Mouse (Mus musculus): ENCODE results near the gene Gm49321. TPM values are rescaled to one million over a fixed set of nuclear protein-coding genes. Genes with fewer than 3 reads are reported as not detected.

Gene Gm49321
- total and polyA plus RNA-seq, 2 experiments = not detected

- no peak for TF ChIP-seq CTCF (IDR thresholded peaks at IDR 0.05; ENCODE audit: low read depth, low read length)
- no peak for TF ChIP-seq POLR2A (IDR thresholded peaks at IDR 0.05; ENCODE audit: extremely low read depth, insufficient read depth, low read length)
Measured at GRCm38 (mm10) chr12:73895674-73896073, 41.8 kb upstream of the Gm49321 start.

GRCm38 (mm10) chr12:73896471-73896870 lies 41.0 kb upstream of the Gm49321 start:
- TF ChIP-seq POLR2A (IDR thresholded peaks at IDR 0.05; ENCODE audit: extremely low read depth, insufficient read depth, low read length) = no peak
- TF ChIP-seq CTCF (IDR thresholded peaks at IDR 0.05; ENCODE audit: low read depth, low read length) = no peak
- H3K79me2 ChIP-seq (ENCODE audit: control insufficient read depth, insufficient read depth, low read length) = no peaks in the 10 kb centered on the region
- no peaks in the 10 kb centered on the region for H3K36me3 ChIP-seq (ENCODE audit: control insufficient read depth, insufficient read depth, low read length)
- 71% methylated on average over 3 of the region's 3 CpGs for whole genome bisulfite sequencing
- no peak overlapping the region for H3K27ac ChIP-seq (replicated peaks; ENCODE audit: insufficient read depth, low read depth, low read length)
- H3K9ac ChIP-seq (ENCODE audit: low read depth, low read length) = no peak overlapping the region
- no peaks in the 10 kb centered on the region for H3K27me3 ChIP-seq (ENCODE audit: control insufficient read depth, insufficient read depth, low read length)
- H3K4me1 ChIP-seq (ENCODE audit: control insufficient read depth, insufficient read depth, low read length) = no peaks in the 10 kb centered on the region
- no peak for DNase-seq (ENCODE audit: extremely low read depth, low read depth, low spot score)
- no peak overlapping the region for H3K4me3 ChIP-seq (ENCODE audit: insufficient read depth, low read depth, low read length)

More at GRCm38 (mm10) chr12:73895674-73896073, 41.8 kb upstream of the Gm49321 start:
- H3K36me3 ChIP-seq (ENCODE audit: control insufficient read depth, insufficient read depth, low read length) = no peaks in the 10 kb centered on the region
- H3K4me3 ChIP-seq (ENCODE audit: insufficient read depth, low read depth, low read length) = no peak overlapping the region
- WGBS = 96% methylated on average over 2 of the region's 2 CpGs
- no peaks in the 10 kb centered on the region for H3K27me3 ChIP-seq (ENCODE audit: control insufficient read depth, insufficient read depth, low read length)
- DNase-seq (ENCODE audit: extremely low read depth, low read depth, low spot score) = no peak
- H3K4me1 ChIP-seq (ENCODE audit: control insufficient read depth, insufficient read depth, low read length) = no peaks in the 10 kb centered on the region
- no peaks in the 10 kb centered on the region for H3K79me2 ChIP-seq (ENCODE audit: control insufficient read depth, insufficient read depth, low read length)
- H3K9ac ChIP-seq (ENCODE audit: low read depth, low read length) = no peak overlapping the region
- no peak overlapping the region for H3K27ac ChIP-seq (replicated peaks; ENCODE audit: insufficient read depth, low read depth, low read length)

GRCm38 (mm10) chr12:73898281-73898680 lies 39.2 kb upstream of the Gm49321 start:
- 38% methylated on average over 2 of the region's 2 CpGs for WGBS
- TF ChIP-seq POLR2A (IDR thresholded peaks at IDR 0.05; ENCODE audit: extremely low read depth, insufficient read depth, low read length) (no peak), CTCF (IDR thresholded peaks at IDR 0.05; ENCODE audit: low read depth, low read length) (no peak)

GRCm38 (mm10) chr12:73904133-73904934 lies 33.1 kb upstream of the Gm49321 start:
- WGBS = 74% methylated on average over 5 of the region's 5 CpGs
- peaks cover 7% of the 10 kb centered on the region for H3K79me2 ChIP-seq (ENCODE audit: control insufficient read depth, insufficient read depth, low read length)
- TF ChIP-seq POLR2A (IDR thresholded peaks at IDR 0.05; ENCODE audit: extremely low read depth, insufficient read depth, low read length) (no peak), CTCF (IDR thresholded peaks at IDR 0.05; ENCODE audit: low read depth, low read length) (no peak)
- no peak overlapping the region for H3K27ac ChIP-seq (replicated peaks; ENCODE audit: insufficient read depth, low read depth, low read length)
- no peak for DNase-seq (ENCODE audit: extremely low read depth, low read depth, low spot score)
- H3K36me3 ChIP-seq (ENCODE audit: control insufficient read depth, insufficient read depth, low read length) = no peaks in the 10 kb centered on the region
- no peak overlapping the region for H3K9ac ChIP-seq (ENCODE audit: low read depth, low read length)
- no peaks in the 10 kb centered on the region for H3K27me3 ChIP-seq (ENCODE audit: control insufficient read depth, insufficient read depth, low read length)
- peaks cover 6% of the 10 kb centered on the region; the same call in 1 of the 2 replicates for H3K4me1 ChIP-seq (ENCODE audit: control insufficient read depth, insufficient read depth, low read length)
- H3K4me3 ChIP-seq (ENCODE audit: insufficient read depth, low read depth, low read length) = no peak overlapping the region

More at GRCm38 (mm10) chr12:73898281-73898680, 39.2 kb upstream of the Gm49321 start:
- H3K36me3 ChIP-seq (ENCODE audit: control insufficient read depth, insufficient read depth, low read length) = no peaks in the 10 kb centered on the region
- H3K27me3 ChIP-seq (ENCODE audit: control insufficient read depth, insufficient read depth, low read length) = no peaks in the 10 kb centered on the region
- no peak overlapping the region for H3K4me3 ChIP-seq (ENCODE audit: insufficient read depth, low read depth, low read length)
- no peaks in the 10 kb centered on the region for H3K4me1 ChIP-seq (ENCODE audit: control insufficient read depth, insufficient read depth, low read length)
- DNase-seq (ENCODE audit: extremely low read depth, low read depth, low spot score) = no peak
- H3K79me2 ChIP-seq (ENCODE audit: control insufficient read depth, insufficient read depth, low read length) = no peaks in the 10 kb centered on the region
- no peak overlapping the region for H3K9ac ChIP-seq (ENCODE audit: low read depth, low read length)
- H3K27ac ChIP-seq (replicated peaks; ENCODE audit: insufficient read depth, low read depth, low read length) = no peak overlapping the region

GRCm38 (mm10) chr12:73905041-73905440 lies 32.4 kb upstream of the Gm49321 start:
- Histone ChIP-seq H3K36me3 (ENCODE audit: control insufficient read depth, insufficient read depth, low read length) (no peaks in the 10 kb centered on the region), H3K79me2 (ENCODE audit: control insufficient read depth, insufficient read depth, low read length) (peaks cover 7% of the 10 kb centered on the region), H3K4me1 (ENCODE audit: control insufficient read depth, insufficient read depth, low read length) (peaks cover 6% of the 10 kb centered on the region; the same call in 1 of the 2 replicates), H3K27ac (replicated peaks; ENCODE audit: insufficient read depth, low read depth, low read length) (no peak overlapping the region), H3K4me3 (ENCODE audit: insufficient read depth, low read depth, low read length) (no peak overlapping the region), H3K9ac (ENCODE audit: low read depth, low read length) (no peak overlapping the region), H3K27me3 (ENCODE audit: control insufficient read depth, insufficient read depth, low read length) (no peaks in the 10 kb centered on the region)
- TF ChIP-seq POLR2A (IDR thresholded peaks at IDR 0.05; ENCODE audit: extremely low read depth, insufficient read depth, low read length) = no peak
- TF ChIP-seq CTCF (IDR thresholded peaks at IDR 0.05; ENCODE audit: low read depth, low read length) = no peak
- peak; percentile 92 for DNase-seq (ENCODE audit: extremely low read depth, low read depth, low spot score)
- WGBS = 7% methylated on average over 2 of the region's 2 CpGs

GRCm38 (mm10) chr12:73905555-73905954 lies 31.9 kb upstream of the Gm49321 start:
- 85% methylated on average over 4 of the region's 4 CpGs for WGBS
- no peak overlapping the region for H3K27ac ChIP-seq (replicated peaks; ENCODE audit: insufficient read depth, low read depth, low read length)

More at GRCm38 (mm10) chr12:73905555-73905954, 31.9 kb upstream of the Gm49321 start:
- TF ChIP-seq CTCF (IDR thresholded peaks at IDR 0.05; ENCODE audit: low read depth, low read length) (no peak), POLR2A (IDR thresholded peaks at IDR 0.05; ENCODE audit: extremely low read depth, insufficient read depth, low read length) (no peak)
- DNase-seq (ENCODE audit: extremely low read depth, low read depth, low spot score) = no peak
- Histone ChIP-seq H3K36me3 (ENCODE audit: control insufficient read depth, insufficient read depth, low read length) (no peaks in the 10 kb centered on the region), H3K79me2 (ENCODE audit: control insufficient read depth, insufficient read depth, low read length) (peaks cover 7% of the 10 kb centered on the region), H3K4me3 (ENCODE audit: insufficient read depth, low read depth, low read length) (no peak overlapping the region), H3K27me3 (ENCODE audit: control insufficient read depth, insufficient read depth, low read length) (no peaks in the 10 kb centered on the region), H3K4me1 (ENCODE audit: control insufficient read depth, insufficient read depth, low read length) (peaks cover 6% of the 10 kb centered on the region; the same call in 1 of the 2 replicates), H3K9ac (ENCODE audit: low read depth, low read length) (no peak overlapping the region)
